Comparison of ENCODE assay signal across 8 mouse cellular contexts in the genomic region with DNA sequence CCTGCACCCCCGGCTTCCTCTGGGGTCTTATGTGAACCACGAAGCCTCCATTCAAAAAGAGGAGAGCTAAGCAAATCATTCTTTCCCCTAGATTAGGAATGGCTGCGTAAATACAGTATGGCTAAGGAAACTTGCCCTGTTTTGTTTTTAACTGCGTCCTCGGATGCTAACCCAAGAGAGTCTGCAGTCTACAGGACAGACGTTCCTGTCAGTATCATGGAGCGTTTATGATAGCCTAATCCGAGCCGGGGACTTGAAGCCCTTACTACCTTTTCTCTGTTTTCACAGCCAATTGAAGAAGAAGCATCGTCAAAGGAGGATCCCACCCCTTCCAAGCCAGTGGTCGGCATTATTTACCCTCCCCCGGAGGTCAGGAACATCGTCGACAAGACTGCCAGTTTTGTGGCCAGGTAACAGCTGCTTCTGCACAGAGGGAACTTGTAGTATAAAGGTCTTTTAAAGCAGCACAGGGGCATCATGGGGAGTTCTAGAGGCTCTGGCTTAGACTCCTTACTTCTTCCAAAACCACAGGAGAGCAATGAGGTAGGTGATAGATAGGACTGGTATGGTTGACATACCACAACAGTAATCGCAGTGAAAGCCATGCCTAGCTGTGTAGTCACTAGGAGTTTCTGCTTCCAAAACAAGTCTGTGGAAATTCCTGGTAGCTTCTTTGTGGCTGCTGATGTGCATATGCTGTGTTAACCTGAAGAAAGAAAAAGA. TPM values are rescaled to one million over a fixed set of nuclear protein-coding genes. Genes with fewer than 3 reads are reported as not detected.
DNase-seq lines count a peak whose midpoint lies in the region; ATAC-seq and TF ChIP-seq lines count a peak whose summit lies in the region.

No protein-coding gene starts in this region.

- peaks cover 27% of the 10 kb centered on the region for H3K36me3 ChIP-seq in thymus, adult 2 months (ENCODE audit: control insufficient read depth, insufficient read depth, low read length)
- peaks cover 32% of the 10 kb centered on the region for H3K36me3 ChIP-seq in limb, embryonic 15.5 days
- peaks cover 9% of the 10 kb centered on the region; the same call in 1 of the 2 replicates for H3K36me3 ChIP-seq in stomach, embryonic 16.5 days (ENCODE audit: control insufficient read depth, insufficient read depth, low read length)

- TF ChIP-seq POLR2A in cerebellum, adult 2 months (IDR thresholded peaks at IDR 0.05; ENCODE audit: borderline replicate concordance, insufficient read depth, low read length) = no peak
- no peak for TF ChIP-seq POLR2A in thymus, adult 2 months (IDR thresholded peaks at IDR 0.05; ENCODE audit: control insufficient read depth, extremely low read depth, insufficient read depth, low read length, poor library complexity)

- H3K4me1 ChIP-seq in cerebellum, adult 2 months (ENCODE audit: control insufficient read depth, insufficient read depth, low read length) = peaks cover 7% of the 10 kb centered on the region; the same call in 1 of the 2 replicates
- peaks cover 5% of the 10 kb centered on the region for H3K4me1 ChIP-seq in thymus, adult 2 months (replicated peaks; ENCODE audit: control insufficient read depth, insufficient read depth, low read length)
- peaks cover 41% of the 10 kb centered on the region for H3K4me1 ChIP-seq in limb, embryonic 15.5 days
- H3K4me1 ChIP-seq in stomach, embryonic 16.5 days (ENCODE audit: control insufficient read depth, insufficient read depth, low read length) = peaks cover 19% of the 10 kb centered on the region

- peak overlapping the region; percentile 81 for H3K9ac ChIP-seq in limb, embryonic 15.5 days
- H3K9ac ChIP-seq in stomach, embryonic 16.5 days (ENCODE audit: low read length) = peak overlapping the region; percentile 88

- no peaks in the 10 kb centered on the region for H3K27me3 ChIP-seq in cerebellum, adult 2 months (ENCODE audit: control insufficient read depth, insufficient read depth, low read length)
- H3K27me3 ChIP-seq in thymus, adult 2 months (ENCODE audit: control insufficient read depth, insufficient read depth, low read length) = no peaks in the 10 kb centered on the region
- H3K27me3 ChIP-seq in limb, embryonic 15.5 days = no peaks in the 10 kb centered on the region
- H3K27me3 ChIP-seq in stomach, embryonic 16.5 days (ENCODE audit: control insufficient read depth, insufficient read depth, low read length) = no peaks in the 10 kb centered on the region

- no peak for DNase-seq in cerebellum, adult 2 months
- no peak for DNase-seq in cerebellum, adult 11 months
- DNase-seq in thymus, adult 2 months = peak; percentile 6
- no peak for DNase-seq in thymus, postnatal 10 days (ENCODE audit: low spot score in 2 of 2)
- DNase-seq in ovary, postnatal 36 days (ENCODE audit: low spot score) = no peak
- DNase-seq in urinary bladder, adult 2 months (ENCODE audit: low spot score) = no peak

- no peak for ATAC-seq in limb, embryonic 15.5 days (ENCODE audit: insufficient number of reproducible peaks, low FRiP score, low TSS enrichment, low read depth)
- no peak for ATAC-seq in stomach, embryonic 16.5 days (ENCODE audit: insufficient read depth, low FRiP score)

- WGBS in cerebellum, adult 2 months = 4% methylated on average over 15 of the region's 15 CpGs
- 4% methylated on average over 15 of the region's 15 CpGs for WGBS in thymus, adult 2 months
- WGBS in limb, embryonic 15.5 days = 5% methylated on average over 15 of the region's 15 CpGs
- WGBS in stomach, embryonic 16.5 days = 4% methylated on average over 15 of the region's 15 CpGs

- peak overlapping the region; percentile 84 for H3K27ac ChIP-seq in cerebellum, adult 2 months (ENCODE audit: insufficient read depth, low read length)
- H3K27ac ChIP-seq in thymus, adult 2 months (ENCODE audit: control insufficient read depth, insufficient read depth, low read length) = no peak overlapping the region
- peak overlapping the region; percentile 87 for H3K27ac ChIP-seq in limb, embryonic 15.5 days
- H3K27ac ChIP-seq in stomach, embryonic 16.5 days (ENCODE audit: low read length) = peak overlapping the region; percentile 89; the same call in 1 of the 2 replicates

- H3K9me3 ChIP-seq in limb, embryonic 15.5 days = no peaks in the 10 kb centered on the region
- H3K9me3 ChIP-seq in stomach, embryonic 16.5 days (replicated peaks; ENCODE audit: control insufficient read depth, low read length) = no peaks in the 10 kb centered on the region

- H3K4me3 ChIP-seq in cerebellum, adult 2 months (replicated peaks; ENCODE audit: insufficient read depth, low read depth, low read length) = peak overlapping the region; percentile 71
- H3K4me3 ChIP-seq in thymus, adult 2 months (ENCODE audit: control insufficient read depth, insufficient read depth, low read length) = peak overlapping the region; percentile 85
- H3K4me3 ChIP-seq in limb, embryonic 15.5 days = peak overlapping the region; percentile 90
- H3K4me3 ChIP-seq in stomach, embryonic 16.5 days (replicated peaks; ENCODE audit: low read length) = peak overlapping the region; percentile 61

- TF ChIP-seq CTCF in cerebellum, adult 2 months (IDR thresholded peaks at IDR 0.05; ENCODE audit: borderline replicate concordance, insufficient read depth, low read depth, low read length) = no peak
- TF ChIP-seq CTCF in thymus, adult 2 months (IDR thresholded peaks at IDR 0.05; ENCODE audit: borderline replicate concordance, control insufficient read depth, extremely low read depth, insufficient read depth, low read length, poor library complexity) = no peak

- H3K4me2 ChIP-seq in limb, embryonic 15.5 days = peak overlapping the region; percentile 79
- H3K4me2 ChIP-seq in stomach, embryonic 16.5 days (ENCODE audit: low read depth, low read length) = peak overlapping the region; percentile 94

RNA-seq across cellular contexts. Expression of a gene that starts 0.8 kb away (rescaled TPM):
- polyA plus RNA-seq in cerebellum, adult 2 months (2012; rRNA removed) = 50.0 and 54.3 TPM in 2 replicates
- 79.9 and 91.6 TPM in 2 replicates for polyA plus RNA-seq in thymus, adult 2 months (2012; rRNA removed)
- polyA plus RNA-seq in limb, embryonic 15.5 days (2015; fragmentation: Nextera tagmentation; extraction: Ambion mirVana) = 44.9 and 45.2 TPM in 2 replicates
- 40.5 and 41.4 TPM in 2 replicates for polyA plus RNA-seq in stomach, embryonic 16.5 days (2015; fragmentation: Nextera tagmentation; extraction: Ambion mirVana)
- 21.6 and 28.5 TPM in 2 replicates for polyA plus RNA-seq in urinary bladder, adult 2 months (2012; rRNA removed)

RNA-seq across cellular contexts. Expression of a gene that starts 0.8 kb away (rescaled TPM):
- 15.6 and 15.8 TPM in 2 replicates for polyA plus RNA-seq in cerebellum, adult 2 months (2012; rRNA removed)
- polyA plus RNA-seq in thymus, adult 2 months (2012; rRNA removed) = 5.4 and 7.8 TPM in 2 replicates
- polyA plus RNA-seq in limb, embryonic 15.5 days (2015; fragmentation: Nextera tagmentation; extraction: Ambion mirVana) = 10.9 and 12.3 TPM in 2 replicates
- 5.7 and 5.8 TPM in 2 replicates for polyA plus RNA-seq in stomach, embryonic 16.5 days (2015; fragmentation: Nextera tagmentation; extraction: Ambion mirVana)
- polyA plus RNA-seq in urinary bladder, adult 2 months (2012; rRNA removed) = 13.8 and 14.2 TPM in 2 replicates

RNA-seq across cellular contexts. Expression of a gene that starts 25.7 kb away (rescaled TPM):
- 33.3 and 34.1 TPM in 2 replicates for polyA plus RNA-seq in cerebellum, adult 2 months (2012; rRNA removed)
- polyA plus RNA-seq in thymus, adult 2 months (2012; rRNA removed) = 98.1 and 112 TPM in 2 replicates
- 58.7 and 61.9 TPM in 2 replicates for polyA plus RNA-seq in limb, embryonic 15.5 days (2015; fragmentation: Nextera tagmentation; extraction: Ambion mirVana)
- 36.5 and 36.9 TPM in 2 replicates for polyA plus RNA-seq in stomach, embryonic 16.5 days (2015; fragmentation: Nextera tagmentation; extraction: Ambion mirVana)
- 92.5 and 137 TPM in 2 replicates for polyA plus RNA-seq in urinary bladder, adult 2 months (2012; rRNA removed)

RNA-seq across cellular contexts. Expression of a gene that starts 25.9 kb away (rescaled TPM):
- polyA plus RNA-seq in cerebellum, adult 2 months (2012; rRNA removed) = 39.5 and 39.9 TPM in 2 replicates
- polyA plus RNA-seq in thymus, adult 2 months (2012; rRNA removed) = 27.0 and 29.4 TPM in 2 replicates
- polyA plus RNA-seq in limb, embryonic 15.5 days (2015; fragmentation: Nextera tagmentation; extraction: Ambion mirVana) = 30.8 and 35.5 TPM in 2 replicates
- 21.7 and 25.6 TPM in 2 replicates for polyA plus RNA-seq in stomach, embryonic 16.5 days (2015; fragmentation: Nextera tagmentation; extraction: Ambion mirVana)
- 31.5 and 34.4 TPM in 2 replicates for polyA plus RNA-seq in urinary bladder, adult 2 months (2012; rRNA removed)

RNA-seq across cellular contexts. Expression of a gene that starts 37.7 kb away (rescaled TPM):
- 28.2 and 32.2 TPM in 2 replicates for polyA plus RNA-seq in cerebellum, adult 2 months (2012; rRNA removed)
- 0.42 and 1.1 TPM in 2 replicates for polyA plus RNA-seq in thymus, adult 2 months (2012; rRNA removed)
- 1.9 and 2.0 TPM in 2 replicates for polyA plus RNA-seq in limb, embryonic 15.5 days (2015; fragmentation: Nextera tagmentation; extraction: Ambion mirVana)
- 1.8 and 1.9 TPM in 2 replicates for polyA plus RNA-seq in stomach, embryonic 16.5 days (2015; fragmentation: Nextera tagmentation; extraction: Ambion mirVana)
- 1.3 and 1.4 TPM in 2 replicates for polyA plus RNA-seq in urinary bladder, adult 2 months (2012; rRNA removed)
